In genomic region chr5:114827427-114827826, GRCm38 (mm10) we compare ENCODE assay signal across 27 mouse cellular contexts. TPM values are rescaled to one million over a fixed set of nuclear protein-coding genes. Genes with fewer than 3 reads are reported as not detected.
DNase-seq lines count a peak whose midpoint lies in the region; TF ChIP-seq lines count a peak whose summit lies in the region.
"Had no signal": no experiment of that assay in that cellular context is flagged by ENCODE, and none has a peak within 500 bp of the region (broad histone marks: within the 10 kb centered on the region; RNA-seq: fewer than 3 reads in every experiment).

No protein-coding gene starts in this region.

- DNase-seq in adrenal gland, adult 2 months: peak; percentile 52
- DNase-seq in adrenal gland, postnatal 10 days: no peak
- DNase-seq in heart, postnatal 10 days: peak; percentile 21 to 22
- no peak for DNase-seq in heart, postnatal 36 days
- DNase-seq in NIH3T3 (ENCODE audit: low read depth): peak; percentile 74
- no peak for DNase-seq in kidney, postnatal 36 days
- no peak for DNase-seq in urinary bladder, postnatal 25 days (ENCODE audit: low spot score)
- DNase-seq: adrenal gland, postnatal 25 days; cerebellum, adult 18-20 months; cerebellum, postnatal 25 days; kidney, adult 8-10 months; kidney, postnatal 25 days; liver, postnatal 0 days; thymus, adult 2 months had no signal

- H3K79me2 ChIP-seq in myocyte (ENCODE audit: control insufficient read depth, insufficient read depth): no peaks in the 10 kb centered on the region

- H3K4me2 ChIP-seq in myocyte (ENCODE audit: low read depth): peak overlapping the region; percentile 73
- H3K4me2 ChIP-seq: limb, embryonic 15.5 days; midbrain, embryonic 13.5 days had no signal

- TF ChIP-seq POLR2A in myocyte (IDR thresholded peaks at IDR 0.05; ENCODE audit: insufficient read length, low read depth): no peak

- no peak overlapping the region for H3ac ChIP-seq in myocyte (ENCODE audit: control insufficient read depth, insufficient read length)

- no peak overlapping the region for H3K4me3 ChIP-seq in myocyte
- H3K4me3 ChIP-seq: embryonic facial prominence, embryonic 15.5 days; hindbrain, embryonic 13.5 days; limb, embryonic 15.5 days; midbrain, embryonic 13.5 days; neural tube, embryonic 13.5 days; stomach, embryonic 15.5 days had no signal

- no peaks in the 10 kb centered on the region for H3K27me3 ChIP-seq in myocyte (ENCODE audit: control insufficient read depth, insufficient read depth, insufficient read length)
- H3K27me3 ChIP-seq: embryonic facial prominence, embryonic 15.5 days; hindbrain, embryonic 13.5 days; limb, embryonic 15.5 days; midbrain, embryonic 13.5 days; neural tube, embryonic 13.5 days; stomach, embryonic 15.5 days had no signal

- no peaks in the 10 kb centered on the region for H3K36me3 ChIP-seq in myocyte (ENCODE audit: control insufficient read depth, insufficient read depth)
- H3K36me3 ChIP-seq: embryonic facial prominence, embryonic 15.5 days; hindbrain, embryonic 13.5 days; limb, embryonic 15.5 days; midbrain, embryonic 13.5 days; neural tube, embryonic 13.5 days; stomach, embryonic 15.5 days had no signal

- intact Hi-C loops in heart, postnatal 10 days (cut with DNase I): no loop called here
- intact Hi-C loops in heart, postnatal 36 days (cut with DNase I): loop anchor here (5.0 kb wide), 1 partner anchor 75 kb away; no protein-coding TSS in a partner anchor

TF ChIP-seq in myocyte, 11 proteins besides CTCF, POLR2A, EP300 and RAD21:
- TF ChIP-seq MYOG (IDR thresholded peaks at IDR 0.05; ENCODE audit: control insufficient read depth in 1 of 3, insufficient read depth in 1 of 3, insufficient read length in 2 of 3, low read depth in 2 of 3) (peak; percentile 54 to 82 (median 68)), REST (IDR thresholded peaks at IDR 0.05; ENCODE audit: insufficient read depth, insufficient read length) (no peak), MYOD1 (IDR thresholded peaks at IDR 0.05; ENCODE audit: control insufficient read depth in 1 of 3, insufficient read length in 2 of 3, low read depth in 2 of 3) (peak; percentile 28 to 94 (median 87)), USF1 (IDR thresholded peaks at IDR 0.05; ENCODE audit: low read depth) (no peak), POLR2AphosphoS2 (IDR thresholded peaks at IDR 0.05; ENCODE audit: insufficient read length, low read depth) (no peak), CEBPB (IDR thresholded peaks at IDR 0.05; ENCODE audit: insufficient read depth, poor library complexity, severe bottlenecking) (peak; percentile 80; the same call in 1 of the 2 replicates), TCF3 (IDR thresholded peaks at IDR 0.05; ENCODE audit: insufficient read length, low read depth) (no peak), SRF (IDR thresholded peaks at IDR 0.05; ENCODE audit: control insufficient read depth, insufficient read length, low read depth) (no peak), TCF12 (IDR thresholded peaks at IDR 0.05; ENCODE audit: insufficient read depth, poor library complexity, severe bottlenecking) (no peak), MAX (IDR thresholded peaks at IDR 0.05; ENCODE audit: low read depth) (no peak), E2F4 (IDR thresholded peaks at IDR 0.05; ENCODE audit: insufficient read depth) (no peak)

RNA-seq across cellular contexts. Expression of gene 1500011B03Rik, which starts 4.2 kb away (rescaled TPM):
- 10 to 100 TPM; 23.1 to 36.6 TPM for total RNA-seq in adrenal gland, adult 2 months (2021)
- 29.7 and 30.6 TPM in 2 replicates for polyA plus RNA-seq in adrenal gland, adult 2 months (2012; rRNA removed)
- 10 to 100 TPM; 39.1 to 55.8 TPM for total RNA-seq in adrenal gland, postnatal 10 days (2021)
- total RNA-seq in heart, postnatal 10 days (2021): 10 to 100 TPM; 15.5 to 17.8 TPM
- 1 to 10 TPM; 5.2 to 5.9 TPM for total RNA-seq in heart, postnatal 36 days (2021)
- 31.4 TPM for polyA plus RNA-seq in myocyte (2012; fragmentation: generic; extraction: Trizol)

RNA-seq across cellular contexts. Expression of gene 4930519G04Rik, which starts 26.0 kb away (rescaled TPM):
- not detected for total RNA-seq in adrenal gland, adult 2 months (2021)
- polyA plus RNA-seq in adrenal gland, adult 2 months (2012; rRNA removed): not detected in 2 replicates
- not detected for total RNA-seq in adrenal gland, postnatal 10 days (2021)
- total RNA-seq in heart, postnatal 10 days (2021): not detected
- not detected for total RNA-seq in heart, postnatal 36 days (2021)
- not detected for polyA plus RNA-seq in myocyte (2012; fragmentation: generic; extraction: Trizol)
- total RNA-seq: adrenal gland, postnatal 25 days; gastrocnemius, postnatal 4 days; left cerebral cortex, adult 18-20 months; left cerebral cortex, postnatal 36 days had no signal
- polyA plus RNA-seq: embryonic facial prominence, embryonic 15.5 days; forebrain, embryonic 16.5 days; heart, embryonic 16.5 days; hindbrain, embryonic 13.5 days; limb, embryonic 15.5 days; liver, postnatal 0 days; midbrain, embryonic 13.5 days; neural tube, embryonic 13.5 days; stomach, embryonic 15.5 days; thymus, adult 2 months had no signal

RNA-seq across cellular contexts. Expression of gene Gm9936, which starts 31.1 kb away (rescaled TPM):
- not detected for total RNA-seq in adrenal gland, adult 2 months (2021)
- not detected in 2 replicates for polyA plus RNA-seq in adrenal gland, adult 2 months (2012; rRNA removed)
- under 1 TPM in 1 of 2 experiments, not detected in 1; 0.21 TPM for total RNA-seq in adrenal gland, postnatal 10 days (2021)
- not detected for total RNA-seq in heart, postnatal 10 days (2021)
- total RNA-seq in heart, postnatal 36 days (2021): not detected
- 0.25 TPM for polyA plus RNA-seq in myocyte (2012; fragmentation: generic; extraction: Trizol)
- total RNA-seq: gastrocnemius, postnatal 4 days had no signal
- polyA plus RNA-seq: heart, embryonic 16.5 days; liver, postnatal 0 days; spleen, adult 2 months; thymus, adult 2 months had no signal

RNA-seq across cellular contexts. Expression of gene Git2, which starts 52.1 kb away (rescaled TPM):
- total RNA-seq in adrenal gland, adult 2 months (2021): 10 to 100 TPM; 35.5 to 40.9 TPM
- 37.7 and 40.5 TPM in 2 replicates for polyA plus RNA-seq in adrenal gland, adult 2 months (2012; rRNA removed)
- total RNA-seq in adrenal gland, postnatal 10 days (2021): 10 to 100 TPM; 45.3 to 63.5 TPM
- 10 to 100 TPM; 48.0 to 52.2 TPM for total RNA-seq in heart, postnatal 10 days (2021)
- 10 to 100 TPM; 28.7 to 32.0 TPM for total RNA-seq in heart, postnatal 36 days (2021)
- polyA plus RNA-seq in myocyte (2012; fragmentation: generic; extraction: Trizol): 21.6 TPM

RNA-seq across cellular contexts. Expression of gene Ankrd13a, which starts 53.0 kb away (rescaled TPM):
- total RNA-seq in adrenal gland, adult 2 months (2021): 10 to 100 TPM; 78.4 to 92.4 TPM
- 51.1 and 51.8 TPM in 2 replicates for polyA plus RNA-seq in adrenal gland, adult 2 months (2012; rRNA removed)
- 10 to 100 TPM; 91.7 to 95.0 TPM for total RNA-seq in adrenal gland, postnatal 10 days (2021)
- total RNA-seq in heart, postnatal 10 days (2021): 10 to 100 TPM; 54.4 to 55.6 TPM
- 10 to 100 TPM; 30.9 to 42.3 TPM for total RNA-seq in heart, postnatal 36 days (2021)
- 51.2 TPM for polyA plus RNA-seq in myocyte (2012; fragmentation: generic; extraction: Trizol)

Comparison
In these comparisons a context has a peak if more than half of its experiments do, and no peak if none do; other contexts are left out.
1. DNase-seq: peak in adrenal gland, adult 2 months (single experiment), heart, postnatal 10 days (2 of 2) and NIH3T3 (single experiment); none in adrenal gland, postnatal 10 days (single experiment), heart, postnatal 36 days (0 of 2), kidney, postnatal 36 days (0 of 2) and urinary bladder, postnatal 25 days (single experiment).